Mouse (Mus musculus): ENCODE results near the gene Lypd4. TPM values are rescaled to one million over a fixed set of nuclear protein-coding genes. Genes with fewer than 3 reads are reported as not detected.
"Not testable (repeated sequence)": the region's sequence is repeated elsewhere in the genome, so short reads cannot be mapped to it uniquely, and the experiment has no call there.

Gene Lypd4
- polyA plus RNA-seq, 1 experiment = 952 TPM

DNA sequence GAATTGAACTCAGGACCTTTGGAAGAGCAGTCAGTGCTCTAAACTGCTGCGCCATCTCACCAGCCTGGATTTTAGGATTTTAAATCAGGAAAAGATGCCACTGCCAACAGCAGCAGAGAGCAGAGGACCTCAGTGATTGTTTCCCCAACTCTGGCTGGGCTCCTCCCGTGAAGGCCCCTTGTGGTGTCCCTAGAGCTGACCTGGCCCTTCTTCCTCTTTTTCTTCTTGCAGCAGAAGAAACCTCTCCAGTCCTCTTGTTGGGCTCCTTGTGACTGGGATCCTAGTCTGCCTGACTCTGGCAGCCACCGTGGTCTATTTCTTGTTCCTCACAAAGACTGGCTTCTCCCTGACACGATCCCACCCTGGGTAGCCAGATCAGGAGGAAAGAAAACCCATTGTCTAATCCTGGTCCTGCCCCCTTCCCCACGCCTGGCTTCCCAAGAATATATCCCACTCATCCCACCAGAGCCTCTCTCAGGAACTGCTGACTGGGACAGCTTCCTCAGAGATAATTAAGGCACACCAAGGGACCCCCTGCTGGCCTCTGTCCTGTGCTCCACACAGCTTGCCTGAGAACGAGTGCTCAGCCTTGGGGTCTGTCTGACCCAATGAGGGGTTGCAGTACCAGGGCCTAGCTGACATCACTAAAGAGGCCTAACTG is 13.2 kb downstream of the Lypd4 start:
- Histone ChIP-seq H3K36me3 (ENCODE audit: control insufficient read depth, insufficient read depth, low read length) (no peaks in the 10 kb centered on the region; the same call in 1 of the 2 replicates), H3K4me3 (ENCODE audit: control insufficient read depth, low read depth, low read length) (no peak overlapping the region), H3K27me3 (ENCODE audit: control insufficient read depth, insufficient read depth, low read length) (no peaks in the 10 kb centered on the region), H3K27ac (ENCODE audit: control insufficient read depth, insufficient read depth, low read depth, low read length) (no peak overlapping the region), H3K4me1 (ENCODE audit: control insufficient read depth, insufficient read depth, low read length) (no peaks in the 10 kb centered on the region)
- TF ChIP-seq CTCF (IDR thresholded peaks at IDR 0.05; ENCODE audit: control insufficient read depth, insufficient read depth, insufficient replicate concordance, low read depth, low read length) = no peak
- no peak for TF ChIP-seq POLR2A (IDR thresholded peaks at IDR 0.05; ENCODE audit: control insufficient read depth, low read depth, low read length)

DNA sequence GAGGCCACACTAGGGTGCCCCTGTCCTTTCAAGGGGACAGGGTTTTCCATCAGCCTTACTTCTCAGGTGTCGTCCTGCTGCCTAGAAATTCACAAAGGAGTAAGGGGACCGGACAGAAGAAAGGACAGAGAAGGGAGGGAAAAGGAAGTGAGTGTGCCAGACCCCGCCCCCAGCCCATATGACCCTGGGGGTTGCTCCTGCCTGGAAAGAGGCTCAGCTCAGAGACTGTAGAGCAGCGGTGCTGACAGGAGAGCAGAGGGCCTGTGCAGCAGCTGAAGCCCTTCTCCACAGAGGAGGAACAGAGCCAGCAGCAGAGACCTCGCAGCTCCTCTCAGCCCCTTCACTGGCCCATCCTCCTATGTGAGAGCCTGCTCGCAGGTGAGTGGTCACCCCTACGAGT is 16.0 kb downstream of the Lypd4 start:
- H3K4me3 ChIP-seq (ENCODE audit: control insufficient read depth, low read depth, low read length) = no peak overlapping the region
- H3K27me3 ChIP-seq (ENCODE audit: control insufficient read depth, insufficient read depth, low read length) = no peaks in the 10 kb centered on the region
- no peaks in the 10 kb centered on the region for H3K4me1 ChIP-seq (ENCODE audit: control insufficient read depth, insufficient read depth, low read length)
- no peak overlapping the region for H3K27ac ChIP-seq (ENCODE audit: control insufficient read depth, insufficient read depth, low read depth, low read length)
- no peak for TF ChIP-seq POLR2A (IDR thresholded peaks at IDR 0.05; ENCODE audit: control insufficient read depth, low read depth, low read length)
- TF ChIP-seq CTCF (IDR thresholded peaks at IDR 0.05; ENCODE audit: control insufficient read depth, insufficient read depth, insufficient replicate concordance, low read depth, low read length) = no peak
- H3K36me3 ChIP-seq (ENCODE audit: control insufficient read depth, insufficient read depth, low read length) = no peaks in the 10 kb centered on the region; the same call in 1 of the 2 replicates

- Histone ChIP-seq H3K27me3 (ENCODE audit: control insufficient read depth, insufficient read depth, low read length) (no peaks in the 10 kb centered on the region), H3K4me1 (ENCODE audit: control insufficient read depth, insufficient read depth, low read length) (no peaks in the 10 kb centered on the region), H3K27ac (ENCODE audit: control insufficient read depth, insufficient read depth, low read depth, low read length) (no peak overlapping the region), H3K4me3 (ENCODE audit: control insufficient read depth, low read depth, low read length) (no peak overlapping the region), H3K36me3 (ENCODE audit: control insufficient read depth, insufficient read depth, low read length) (no peaks in the 10 kb centered on the region; the same call in 1 of the 2 replicates)
- TF ChIP-seq POLR2A (IDR thresholded peaks at IDR 0.05; ENCODE audit: control insufficient read depth, low read depth, low read length) (no peak), CTCF (IDR thresholded peaks at IDR 0.05; ENCODE audit: control insufficient read depth, insufficient read depth, insufficient replicate concordance, low read depth, low read length) (no peak)
Observed at GRCm38 (mm10) chr7:24853233-24853563, 16.5 kb downstream of the Lypd4 start.

DNA sequence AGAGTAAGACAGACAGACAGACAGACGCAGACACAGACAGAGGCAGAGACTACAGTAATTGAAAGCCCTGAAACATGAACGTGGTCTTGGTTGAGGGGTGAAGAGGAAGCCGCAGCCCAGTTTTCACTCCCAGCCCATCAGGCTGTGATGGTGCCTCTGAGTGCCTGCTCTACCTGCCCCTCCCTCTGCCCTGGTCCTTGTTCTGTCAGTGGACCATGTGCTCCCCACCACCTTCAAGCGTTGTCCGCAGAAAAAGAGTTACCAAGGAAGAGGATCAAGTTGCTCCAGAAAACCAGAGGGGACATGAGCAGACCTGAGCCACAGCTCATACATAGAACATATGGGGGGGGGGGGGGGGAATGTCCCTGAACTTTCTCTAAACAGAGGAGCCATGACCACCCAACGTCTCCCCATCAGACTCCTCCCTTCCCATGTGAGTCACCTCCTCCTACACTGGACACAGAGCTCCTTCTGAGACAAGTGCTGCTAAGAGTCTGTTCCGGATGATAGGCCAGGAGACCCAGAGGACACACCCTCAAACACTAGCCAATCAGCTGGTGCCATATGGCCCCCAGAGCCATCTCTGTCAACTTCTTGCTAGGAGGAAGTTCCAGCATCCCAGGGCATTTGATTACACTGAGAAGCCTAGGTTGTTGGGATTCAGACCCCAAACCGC is 17.0 kb downstream of the Lypd4 start:
- no peaks in the 10 kb centered on the region for H3K27me3 ChIP-seq (ENCODE audit: control insufficient read depth, insufficient read depth, low read length)
- H3K27ac ChIP-seq (ENCODE audit: control insufficient read depth, insufficient read depth, low read depth, low read length) = no peak overlapping the region
- H3K4me1 ChIP-seq (ENCODE audit: control insufficient read depth, insufficient read depth, low read length) = no peaks in the 10 kb centered on the region
- TF ChIP-seq CTCF (IDR thresholded peaks at IDR 0.05; ENCODE audit: control insufficient read depth, insufficient read depth, insufficient replicate concordance, low read depth, low read length) (no peak), POLR2A (IDR thresholded peaks at IDR 0.05; ENCODE audit: control insufficient read depth, low read depth, low read length) (no peak)
- H3K4me3 ChIP-seq (ENCODE audit: control insufficient read depth, low read depth, low read length) = no peak overlapping the region
- no peaks in the 10 kb centered on the region; the same call in 1 of the 2 replicates for H3K36me3 ChIP-seq (ENCODE audit: control insufficient read depth, insufficient read depth, low read length)

DNA sequence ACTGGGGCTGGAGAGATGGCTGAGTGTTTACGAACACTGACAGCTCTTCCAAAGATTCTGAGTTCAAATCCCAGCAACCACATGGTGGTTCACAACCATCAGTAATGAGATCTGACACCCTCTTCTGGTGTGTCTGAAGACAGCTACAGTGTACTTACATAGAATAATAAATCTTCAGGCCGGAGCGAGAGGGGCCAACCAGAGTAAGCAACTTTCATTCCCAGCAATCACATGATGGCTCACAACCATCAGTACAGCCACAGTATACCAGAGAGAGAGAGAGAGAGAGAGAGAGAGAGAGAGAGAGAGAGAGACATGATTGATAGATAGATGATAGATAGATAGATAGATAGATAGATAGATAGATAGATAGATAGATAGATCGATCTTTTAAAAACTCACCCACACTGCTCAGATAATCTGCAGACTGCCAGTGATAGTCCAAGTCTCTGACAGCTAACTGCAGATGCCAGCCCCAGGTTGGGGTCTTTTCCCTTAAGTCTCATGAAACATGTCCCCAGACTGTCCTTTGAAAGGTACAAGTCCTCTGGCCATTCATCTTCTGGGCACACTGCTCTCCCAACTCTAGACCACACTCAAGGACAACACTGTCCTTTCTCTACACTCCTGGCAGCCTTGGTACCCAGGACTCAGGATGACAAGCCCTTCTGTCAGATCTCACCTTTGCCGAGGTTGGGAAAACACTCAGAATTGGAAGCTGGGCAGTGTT is 18.0 kb downstream of the Lypd4 start:
- H3K36me3 ChIP-seq (ENCODE audit: control insufficient read depth, insufficient read depth, low read length) = no peaks in the 10 kb centered on the region
- TF ChIP-seq CTCF (IDR thresholded peaks at IDR 0.05; ENCODE audit: control insufficient read depth, insufficient read depth, insufficient replicate concordance, low read depth, low read length) (no peak), POLR2A (IDR thresholded peaks at IDR 0.05; ENCODE audit: control insufficient read depth, low read depth, low read length) (no peak)
- H3K27ac ChIP-seq (ENCODE audit: control insufficient read depth, insufficient read depth, low read depth, low read length) = no peak overlapping the region
- H3K4me1 ChIP-seq (ENCODE audit: control insufficient read depth, insufficient read depth, low read length) = no peaks in the 10 kb centered on the region
- H3K4me3 ChIP-seq (ENCODE audit: control insufficient read depth, low read depth, low read length) = no peak overlapping the region
- no peaks in the 10 kb centered on the region for H3K27me3 ChIP-seq (ENCODE audit: control insufficient read depth, insufficient read depth, low read length)

- Histone ChIP-seq H3K4me3 (ENCODE audit: control insufficient read depth, low read depth, low read length) (no peak overlapping the region), H3K27me3 (ENCODE audit: control insufficient read depth, insufficient read depth, low read length) (no peaks in the 10 kb centered on the region), H3K36me3 (ENCODE audit: control insufficient read depth, insufficient read depth, low read length) (no peaks in the 10 kb centered on the region), H3K4me1 (ENCODE audit: control insufficient read depth, insufficient read depth, low read length) (no peaks in the 10 kb centered on the region), H3K27ac (ENCODE audit: control insufficient read depth, insufficient read depth, low read depth, low read length) (no peak overlapping the region)
- no peak for TF ChIP-seq POLR2A (IDR thresholded peaks at IDR 0.05; ENCODE audit: control insufficient read depth, low read depth, low read length)
- TF ChIP-seq CTCF (IDR thresholded peaks at IDR 0.05; ENCODE audit: control insufficient read depth, insufficient read depth, insufficient replicate concordance, low read depth, low read length) = no peak
Observed at GRCm38 (mm10) chr7:24850899-24851303, 18.8 kb downstream of the Lypd4 start.

GRCm38 (mm10) chr7:24850162-24850561 is 19.6 kb downstream of the Lypd4 start:
- no peaks in the 10 kb centered on the region for H3K36me3 ChIP-seq (ENCODE audit: control insufficient read depth, insufficient read depth, low read length)
- no peak overlapping the region for H3K4me3 ChIP-seq (ENCODE audit: control insufficient read depth, low read depth, low read length)
- H3K27me3 ChIP-seq (ENCODE audit: control insufficient read depth, insufficient read depth, low read length) = no peaks in the 10 kb centered on the region
- peaks cover 1% of the 10 kb centered on the region; the same call in 1 of the 2 replicates for H3K4me1 ChIP-seq (ENCODE audit: control insufficient read depth, insufficient read depth, low read length)
- H3K27ac ChIP-seq (ENCODE audit: control insufficient read depth, insufficient read depth, low read depth, low read length) = no peak overlapping the region
- TF ChIP-seq POLR2A (IDR thresholded peaks at IDR 0.05; ENCODE audit: control insufficient read depth, low read depth, low read length) = no peak
- no peak for TF ChIP-seq CTCF (IDR thresholded peaks at IDR 0.05; ENCODE audit: control insufficient read depth, insufficient read depth, insufficient replicate concordance, low read depth, low read length)

DNA sequence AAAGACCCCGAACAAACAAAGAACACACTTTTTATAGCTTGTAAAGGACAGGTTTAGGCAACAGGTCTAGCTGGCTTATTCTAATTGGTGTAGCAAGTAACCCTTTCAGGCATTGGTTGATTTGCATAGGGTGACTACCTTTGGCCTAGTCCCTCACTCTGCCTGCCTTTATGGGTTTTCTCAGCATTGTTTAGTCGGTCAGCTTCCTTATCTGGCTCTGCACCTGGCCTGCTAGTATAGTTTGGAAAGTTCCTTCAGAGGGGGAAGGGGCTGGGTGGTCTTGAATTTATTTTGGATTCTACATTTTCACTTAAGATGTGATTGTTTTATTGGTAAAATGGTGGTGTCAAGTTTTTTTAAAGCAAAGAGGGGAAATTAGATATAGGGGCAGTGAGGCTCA is 23.2 kb downstream of the Lypd4 start:
- H3K27me3 ChIP-seq (ENCODE audit: control insufficient read depth, insufficient read depth, low read length); H3K4me1 ChIP-seq (ENCODE audit: control insufficient read depth, insufficient read depth, low read length); H3K27ac ChIP-seq (ENCODE audit: control insufficient read depth, insufficient read depth, low read depth, low read length); H3K36me3 ChIP-seq (ENCODE audit: control insufficient read depth, insufficient read depth, low read length); H3K4me3 ChIP-seq (ENCODE audit: control insufficient read depth, low read depth, low read length): not testable (repeated sequence)
